Mouse (Mus musculus) heart, adult 2 months (tissue): ENCODE measurements around the gene Tm4sf5. TPM values are rescaled to one million over a fixed set of nuclear protein-coding genes. Genes with fewer than 3 reads are reported as not detected.
"Not testable (repeated sequence)": the region's sequence is repeated elsewhere in the genome, so short reads cannot be mapped to it uniquely, and the experiment has no call there.

Experiments
- DNase-seq, 2 experiments: peaks; one replicate each; pipeline ENCODE4 v3.0.0; 2021
- H3K27ac ChIP-seq: fragments of 200-600 bp; 2 replicates; pipeline ENCODE4 v1.8.1; 2022
- H3K27me3 ChIP-seq: fragments of 200-500 bp; 2 replicates; pipeline ENCODE4 v1.6.1; 2012; ENCODE audit warnings: mild to moderate bottlenecking, low read length, inconsistent platforms, mixed read lengths; ENCODE audit not compliant: control insufficient read depth, insufficient read depth
- H3K36me3 ChIP-seq: fragments of 200-500 bp; 2 replicates; pipeline ENCODE4 v1.6.1; 2012; ENCODE audit warnings: low read length, inconsistent platforms; ENCODE audit not compliant: control insufficient read depth, insufficient read depth
- H3K4me1 ChIP-seq: fragments of 200-500 bp; 2 replicates; pipeline ENCODE4 v1.6.1; 2011; ENCODE audit warnings: low read length; ENCODE audit not compliant: control insufficient read depth, insufficient read depth
- H3K4me3 ChIP-seq: fragments of 200-600 bp; 2 replicates; pipeline ENCODE4 v1.8.1; 2022
- H3K79me2 ChIP-seq: fragments of 200-500 bp; replicated peaks from 2 replicates; pipeline ENCODE4 v1.6.1; 2012; ENCODE audit warnings: mild to moderate bottlenecking, inconsistent platforms, low read length, moderate library complexity, mixed read lengths; ENCODE audit not compliant: control insufficient read depth, insufficient read depth
- H3K9ac ChIP-seq: fragments of 200-500 bp; 2 replicates; pipeline ENCODE4 v1.6.1; 2012; ENCODE audit warnings: low read depth, mild to moderate bottlenecking, control low read depth, inconsistent platforms, low read length, mixed read lengths
- CTCF ChIP-seq: fragments of 200-600 bp; IDR thresholded peaks from 2 replicates; pipeline ENCODE4 v1.8.1; 2022; ENCODE audit warnings: antibody characterized with exemption, mild to moderate bottlenecking, moderate library complexity
- EP300 ChIP-seq: fragments of 200-500 bp; IDR thresholded peaks from 2 replicates; pipeline ENCODE4 v1.6.1; 2011; ENCODE audit warnings: low read depth, low read length, control low read depth; ENCODE audit not compliant: insufficient read depth
- POLR2A ChIP-seq: fragments of 200-500 bp; IDR thresholded peaks from 2 replicates; pipeline ENCODE4 v1.6.1; 2011; ENCODE audit warnings: mild to moderate bottlenecking, low read depth, low read length, control low read depth; ENCODE audit not compliant: insufficient read depth
- WGBS: fragments of 180-500 bp; shearing (Covaris S2); methylation state at CpG from one replicate; pipeline ENCODE4 v1.1.7; 2018; 5-methylcytosine and 5-hydroxymethylcytosine counted together
- intact Hi-C: fragments of 180-260 bp; cut with DNase I; formaldehyde crosslinking; loops from one replicate; pipeline ENCODE4 v1.15.1; 2025
- polyA plus RNA-seq: library from polyadenylated mRNA; depleted of rRNA; stranded (reverse); fragments of >200 nt; gene quantifications from 2 replicates; pipeline ENCODE4 v1.2.3, GENCODE M21; 2012
- total RNA-seq, 2 experiments: library from RNA; stranded (reverse); gene quantifications; 2 replicates each; pipeline ENCODE4 v1.2.3; 2021

Gene Tm4sf5
- total and polyA plus RNA-seq, 3 experiments, result 1.2 to 1.5 (median 1.3) TPM

DNA sequence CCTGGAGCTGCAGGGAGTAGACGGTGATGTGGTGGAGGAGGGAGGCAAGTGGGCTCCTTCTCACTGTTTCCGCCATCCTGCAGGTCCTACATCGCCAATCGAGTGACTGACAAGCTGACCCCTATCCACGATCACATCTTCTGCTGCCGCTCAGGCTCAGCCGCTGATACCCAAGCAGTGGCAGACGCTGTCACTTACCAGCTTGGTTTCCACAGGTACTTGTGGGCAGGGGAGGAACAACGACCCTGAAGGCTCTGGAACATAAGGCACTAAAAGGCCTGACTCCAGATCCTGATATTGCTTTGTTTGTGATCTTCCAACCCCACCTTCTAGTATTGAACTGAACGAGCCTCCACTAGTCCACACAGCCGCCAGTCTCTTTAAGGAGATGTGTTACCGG lies 21.2 kb downstream of the Tm4sf5 start:
- 83% methylated on average over 12 of the region's 12 CpGs for WGBS
- H3K4me3 ChIP-seq, result no peak overlapping the region
- intact Hi-C loops, result no loop called here

DNA sequence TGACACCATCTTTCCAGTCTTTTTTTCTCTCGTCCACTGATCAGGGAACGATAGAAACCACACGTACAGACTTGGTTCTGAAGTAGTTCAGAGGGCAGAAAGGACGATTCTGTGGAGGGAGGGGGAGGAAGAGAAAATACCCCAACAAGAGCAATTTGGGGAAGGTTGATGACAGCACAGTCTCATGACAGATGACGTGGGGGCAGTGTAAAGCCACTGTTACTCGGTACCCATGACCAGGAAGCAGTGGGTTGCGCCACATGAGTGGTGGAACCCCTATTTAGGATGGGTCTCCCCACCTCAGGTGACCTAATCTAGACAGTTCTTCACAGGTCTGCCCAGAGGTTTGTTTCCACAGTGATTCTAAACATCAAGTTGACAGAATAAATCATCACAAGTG lies 23.6 kb downstream of the Tm4sf5 start:
- DNase-seq, result no peak
- WGBS, result 74% methylated on average over 7 of the region's 7 CpGs
- Histone ChIP-seq H3K9ac (no peak overlapping the region), H3K27me3 (no peaks in the 10 kb centered on the region), H3K36me3 (peaks cover 2% of the 10 kb centered on the region), H3K27ac (no peak overlapping the region), H3K4me1 (peaks cover 3% of the 10 kb centered on the region), H3K4me3 (no peak overlapping the region), H3K79me2 (no peaks in the 10 kb centered on the region)
- TF ChIP-seq EP300, result no peak
- intact Hi-C loops, result no loop called here

More for the DNA sequence above, 21.2 kb downstream of the Tm4sf5 start:
- no peak for DNase-seq
- no peak overlapping the region for H3K27ac ChIP-seq
- H3K36me3 ChIP-seq, result peaks cover 2% of the 10 kb centered on the region
- TF ChIP-seq CTCF (no peak), EP300 (no peak), POLR2A (no peak)
- H3K27me3 ChIP-seq, result no peaks in the 10 kb centered on the region
- H3K4me1 ChIP-seq, result peaks cover 3% of the 10 kb centered on the region
- H3K9ac ChIP-seq, result no peak overlapping the region
- no peaks in the 10 kb centered on the region for H3K79me2 ChIP-seq

DNA sequence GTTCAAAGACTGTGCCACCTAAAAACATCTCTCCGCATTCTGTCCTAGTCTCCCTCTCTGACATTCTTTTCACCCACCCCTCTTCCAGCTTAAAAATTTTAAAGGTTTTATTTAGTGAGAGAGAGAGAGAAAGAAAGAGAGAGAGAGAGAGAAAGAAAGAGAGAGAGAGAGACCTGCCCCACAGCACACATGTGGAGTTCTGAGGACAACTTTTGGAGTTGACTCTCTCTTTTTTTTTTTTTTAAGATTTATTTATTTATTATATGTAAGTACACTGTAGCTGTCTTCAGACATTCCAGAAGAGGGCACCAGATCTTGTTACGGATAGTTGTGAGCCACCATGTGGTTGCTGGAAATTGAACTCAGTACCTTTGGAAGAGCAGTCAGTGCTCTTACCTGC lies 26.0 kb downstream of the Tm4sf5 start:
- H3K36me3 ChIP-seq, H3K4me3 ChIP-seq, intact Hi-C loops, H3K9ac ChIP-seq, H3K4me1 ChIP-seq, H3K27ac ChIP-seq, H3K27me3 ChIP-seq, H3K79me2 ChIP-seq, DNase-seq: not testable (repeated sequence)
- 72% methylated on average over 2 of the region's 2 CpGs for WGBS
- TF ChIP-seq CTCF, result peak; percentile 25; the same call in 1 of the 2 replicates

DNA sequence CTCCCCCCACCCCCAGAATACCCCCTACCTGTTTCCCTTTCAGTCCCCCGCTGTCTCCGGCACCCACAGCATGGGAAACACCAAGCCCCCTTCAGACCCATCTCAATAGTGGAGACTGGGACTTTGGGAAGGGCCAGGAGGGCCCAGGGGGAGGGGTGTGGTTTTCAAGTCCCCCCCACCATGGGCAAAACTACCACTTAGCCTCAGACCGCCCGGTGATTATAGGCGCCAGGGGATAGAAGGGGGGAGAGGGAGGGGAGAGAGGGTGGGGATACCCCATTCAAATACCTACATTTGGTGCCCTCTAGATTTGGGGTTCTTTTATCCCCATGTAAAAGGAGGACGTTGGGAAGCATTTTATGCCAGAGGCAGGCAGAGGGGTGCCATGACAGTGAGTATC lies 27.8 kb downstream of the Tm4sf5 start, which contains the start of gene Gm40193:
Gm40193 (minus strand) TSS at position 101 of the 400 bp plus-strand sequence.
- no peak within 1 kb of the TSS for H3K27ac ChIP-seq
- DNase-seq, result no peak
- intact Hi-C loops, result no loop called here
- H3K36me3 ChIP-seq, result no peaks in the 10 kb centered on the region
- H3K4me1 ChIP-seq, result no peaks in the 10 kb centered on the region
- H3K79me2 ChIP-seq, result no peaks in the 10 kb centered on the region
- H3K27me3 ChIP-seq, result no peaks in the 10 kb centered on the region
- H3K9ac ChIP-seq, result no peak within 1 kb of the TSS
- no peak within 1 kb of the TSS for H3K4me3 ChIP-seq
- no peak for TF ChIP-seq CTCF
- no peak for TF ChIP-seq POLR2A
- TF ChIP-seq EP300, result no peak
- 82% methylated on average over 6 of the region's 6 CpGs for WGBS

DNA sequence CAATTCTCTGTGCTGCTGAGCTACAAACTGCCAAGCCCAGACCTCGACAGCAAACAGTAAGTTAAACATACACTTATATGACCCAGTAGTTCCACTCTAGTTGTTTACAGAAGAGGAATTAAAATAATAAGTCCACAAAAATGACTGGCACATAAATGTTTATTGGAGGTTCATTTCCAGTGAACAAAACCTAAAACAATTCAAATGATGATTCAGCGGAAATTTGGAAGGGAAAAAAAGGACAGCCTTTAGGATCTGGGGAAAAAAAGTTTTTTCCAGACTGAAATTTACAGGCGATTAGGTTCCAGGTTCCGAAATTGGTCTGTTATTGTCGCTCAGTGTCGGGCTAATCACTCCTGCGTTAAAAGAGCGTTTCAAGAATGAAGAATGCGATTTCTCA lies 34.4 kb downstream of the Tm4sf5 start:
- no peak for DNase-seq
- Histone ChIP-seq H3K9ac (peak overlapping the region; percentile 76), H3K4me1 (no peaks in the 10 kb centered on the region; the same call in 1 of the 2 replicates), H3K27me3 (no peaks in the 10 kb centered on the region), H3K4me3 (peak overlapping the region; percentile 70), H3K36me3 (no peaks in the 10 kb centered on the region), H3K79me2 (no peaks in the 10 kb centered on the region), H3K27ac (peak overlapping the region; percentile 83)
- TF ChIP-seq EP300 (no peak), CTCF (no peak), POLR2A (no peak)
- 12% methylated on average over 9 of the region's 9 CpGs for WGBS
- intact Hi-C loops, result loop anchor here (2.0 kb wide), 1 partner anchor 23 kb away; the partner anchor contains the start of gene Mink1

DNA sequence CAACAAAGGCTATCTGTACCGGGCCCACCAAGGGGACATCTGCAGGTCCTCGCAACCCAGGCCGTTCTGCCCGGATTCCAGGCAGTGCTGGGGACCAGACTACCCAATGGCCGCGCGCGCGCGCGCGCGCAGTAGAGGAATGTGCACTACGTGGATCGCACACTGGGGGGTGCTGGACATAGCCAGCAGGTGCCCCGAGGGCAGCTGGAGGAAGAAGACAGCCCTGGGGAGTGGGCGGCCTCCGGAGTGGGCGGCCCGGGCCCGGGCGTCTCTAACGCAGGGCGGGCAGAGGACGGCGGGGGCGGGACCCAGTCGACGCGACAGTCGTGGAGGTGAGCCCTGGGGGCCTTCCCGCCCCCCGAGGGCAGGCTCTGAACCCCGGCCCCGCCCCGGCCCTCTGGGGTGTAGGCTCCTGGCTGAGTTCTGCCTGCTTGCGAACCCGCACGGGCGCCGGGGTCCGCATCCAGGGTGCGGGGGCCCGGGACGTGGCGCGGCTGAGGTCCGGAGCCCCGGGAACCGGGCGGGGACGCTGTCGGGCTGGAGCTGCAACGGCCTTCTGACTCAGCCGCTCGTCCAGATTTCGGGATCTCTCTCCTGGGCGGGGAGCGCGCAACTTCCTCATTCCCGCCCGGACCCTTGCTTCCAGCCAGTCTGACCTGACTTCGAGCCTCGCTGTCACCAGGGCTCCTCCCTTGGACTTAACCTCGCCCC lies 35.0 kb downstream of the Tm4sf5 start, which contains the start of gene Pld2:
Pld2 (plus strand) TSS at position 188 of the 711 bp plus-strand sequence.
- TF ChIP-seq POLR2A (peak; percentile 68), CTCF (peak; percentile 81), EP300 (peak; percentile 24; the same call in 1 of the 2 replicates)
- peak within 1 kb of the TSS; percentile 83 for H3K27ac ChIP-seq

More for the DNA sequence above, 35.0 kb downstream of the Tm4sf5 start, which contains the start of gene Pld2:
- peak within 1 kb of the TSS; percentile 70 for H3K4me3 ChIP-seq
- WGBS, result 1% methylated on average over 53 of the region's 65 CpGs
- no peaks in the 10 kb centered on the region for H3K27me3 ChIP-seq
- peak within 1 kb of the TSS; percentile 76 for H3K9ac ChIP-seq
- H3K36me3 ChIP-seq, result no peaks in the 10 kb centered on the region
- no peaks in the 10 kb centered on the region for H3K79me2 ChIP-seq
- H3K4me1 ChIP-seq, result no peaks in the 10 kb centered on the region; the same call in 1 of the 2 replicates
- peak; percentile 91 to 94 for DNase-seq
- intact Hi-C loops, result loop anchor here (1.0 to 2.0 kb wide), 3 partner anchors 15 to 65 kb away; partner anchors contain the start of genes Mink1 and Psmb6
